Comparison of ENCODE assay signal across 20 mouse cellular contexts in the genomic region with DNA sequence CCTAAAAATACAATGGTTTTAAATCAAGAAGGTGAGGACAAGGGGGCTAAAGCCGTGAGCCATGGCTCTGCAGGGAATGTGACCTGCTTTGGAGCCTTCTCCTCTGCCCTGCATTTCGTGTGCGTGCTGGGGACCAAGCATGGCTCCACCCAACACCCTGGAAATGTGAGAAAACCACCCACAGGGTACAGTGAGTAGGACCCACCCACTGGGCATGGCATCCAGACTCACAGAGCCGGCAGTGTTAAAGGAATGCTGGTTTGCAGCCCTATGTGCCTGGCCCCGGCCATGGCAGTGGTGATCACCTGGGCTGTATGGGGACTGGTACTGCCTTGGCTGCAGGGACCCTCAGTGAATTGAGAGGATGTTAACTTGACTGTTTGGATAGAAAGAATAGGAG. TPM values are rescaled to one million over a fixed set of nuclear protein-coding genes. Genes with fewer than 3 reads are reported as not detected.
A peak's percentile ranks its signal among the peaks of the same experiment; 100 is the strongest.
DNase-seq lines count a peak whose midpoint lies in the region; TF ChIP-seq lines count a peak whose summit lies in the region.
"Had no signal": no experiment of that assay in that cellular context is flagged by ENCODE, and none has a peak within 500 bp of the region (broad histone marks: within the 10 kb centered on the region; RNA-seq: fewer than 3 reads in every experiment).

No protein-coding gene starts in this region.

- H3K36me3 ChIP-seq in myocyte (ENCODE audit: control insufficient read depth, insufficient read depth) = no peaks in the 10 kb centered on the region
- H3K36me3 ChIP-seq: embryonic facial prominence, embryonic 10.5 days; heart, embryonic 10.5 days; heart, embryonic 15.5 days; hindbrain, embryonic 13.5 days had no signal

- no peaks in the 10 kb centered on the region for H3K79me2 ChIP-seq in myocyte (ENCODE audit: control insufficient read depth, insufficient read depth)

- intact Hi-C loops in gastrocnemius, adult 2 months (cut with DNase I) = no loop called here
- intact Hi-C loops in gastrocnemius, postnatal 36 days (cut with DNase I) = loop anchor here (5.0 kb wide), 1 partner anchor 42 kb away; a partner anchor contains a TSS
- intact Hi-C loops in left cerebral cortex, adult 2 months (cut with DNase I) = loop anchor here (2.0 to 5.0 kb wide), 3 partner anchors 16 to 42 kb away; a partner anchor contains a TSS

- H3K27me3 ChIP-seq in myocyte (ENCODE audit: control insufficient read depth, insufficient read depth, insufficient read length) = peaks cover 42% of the 10 kb centered on the region
- H3K27me3 ChIP-seq: hindbrain, embryonic 13.5 days had no signal

- no peak for TF ChIP-seq POLR2A in myocyte (IDR thresholded peaks at IDR 0.05; ENCODE audit: insufficient read length, low read depth)

- peak overlapping the region; percentile 87 for H3K27ac ChIP-seq in gastrocnemius, adult 2 months
- peak overlapping the region; percentile 38 for H3K27ac ChIP-seq in left cerebral cortex, adult 2 months
- H3K27ac ChIP-seq: embryonic facial prominence, embryonic 10.5 days; forebrain, embryonic 13.5 days; heart, embryonic 10.5 days; heart, embryonic 15.5 days; hindbrain, embryonic 13.5 days; hindbrain, postnatal 0 days had no signal

- TF ChIP-seq CTCF in gastrocnemius, adult 2 months (IDR thresholded peaks at IDR 0.05) = no peak
- no peak for TF ChIP-seq CTCF in left cerebral cortex, adult 2 months (IDR thresholded peaks at IDR 0.05)

- DNase-seq in gastrocnemius, adult 2 months = no peak
- DNase-seq in gastrocnemius, postnatal 36 days = no peak
- DNase-seq in left cerebral cortex, adult 2 months (ENCODE audit: extremely low spot score in 1 of 2, low spot score in 2 of 2) = peak in 1 of 2 experiments; percentile 55
- no peak for DNase-seq in left cerebral cortex, adult 11 months (ENCODE audit: low spot score)
- peak; percentile 72 for DNase-seq in brain, adult 2 months (ENCODE audit: low read depth, low spot score)
- DNase-seq: adrenal gland, postnatal 14 days; cerebellum, adult 18-20 months; cerebellum, adult 9-11 months; cerebellum, postnatal 36 days; forebrain, postnatal 0 days; gastrocnemius, postnatal 25 days; heart, adult 11 months; heart, postnatal 14 days had no signal

- H3K4me3 ChIP-seq in gastrocnemius, adult 2 months = no peak overlapping the region
- H3K4me3 ChIP-seq in left cerebral cortex, adult 2 months = no peak overlapping the region
- H3K4me3 ChIP-seq in myocyte = no peak overlapping the region
- H3K4me3 ChIP-seq: embryonic facial prominence, embryonic 10.5 days; forebrain, embryonic 13.5 days; heart, embryonic 10.5 days; heart, embryonic 15.5 days; hindbrain, embryonic 13.5 days had no signal

- H3ac ChIP-seq in myocyte (ENCODE audit: control insufficient read depth, insufficient read length) = no peak overlapping the region

- H3K4me2 ChIP-seq in myocyte (ENCODE audit: low read depth) = peak overlapping the region; percentile 18
- H3K4me2 ChIP-seq: forebrain, embryonic 13.5 days; heart, embryonic 15.5 days; hindbrain, embryonic 13.5 days had no signal

TF ChIP-seq in myocyte, 11 proteins besides CTCF, POLR2A, EP300 and RAD21:
- no peak for TF ChIP-seq SRF (IDR thresholded peaks at IDR 0.05; ENCODE audit: control insufficient read depth, insufficient read length, low read depth)
TF ChIP-seq in myocyte: peak in this region for 0.

RNA-seq across cellular contexts. Expression of a gene that starts 41.4 kb away (rescaled TPM):
- 10 to 100 TPM; 40.7 to 42.5 TPM for total RNA-seq in gastrocnemius, adult 2 months (2021)
- 10 to 100 TPM; 36.6 to 37.1 TPM for total RNA-seq in gastrocnemius, postnatal 36 days (2021)
- total RNA-seq in left cerebral cortex, adult 2 months (2021) = 100 to 1,000 TPM; 191 to 208 TPM
- polyA plus RNA-seq in myocyte (2012; fragmentation: generic; extraction: Trizol) = 11.9 TPM

RNA-seq across cellular contexts. Expression of a gene that starts 59.3 kb away (rescaled TPM):
- total RNA-seq in gastrocnemius, adult 2 months (2021) = 1 to 10 TPM; 2.2 to 2.4 TPM
- total RNA-seq in gastrocnemius, postnatal 36 days (2021) = 1 to 10 TPM; 2.0 to 3.2 TPM
- total RNA-seq in left cerebral cortex, adult 2 months (2021) = 1 to 10 TPM; 2.4 to 4.3 TPM
- polyA plus RNA-seq in myocyte (2012; fragmentation: generic; extraction: Trizol) = 0.26 TPM

Comparison
In these comparisons a context has a peak if more than half of its experiments do, and no peak if none do; other contexts are left out.
1. RNA of a gene that starts 41.4 kb away (total RNA-seq): 191 to 208 TPM in left cerebral cortex, adult 2 months; 40.7 to 42.5 TPM in gastrocnemius, adult 2 months and 36.6 to 37.1 TPM in gastrocnemius, postnatal 36 days; every median in the first group is over 4 times any median in the second.